Mouse (Mus musculus) neutrophil, adult 5-6 weeks (primary cell): ENCODE data around the gene Spef1. TPM values are rescaled to one million over a fixed set of nuclear protein-coding genes. Genes with fewer than 3 reads are reported as not detected.

Experiments
- ATAC-seq: fragments of 151-379, 151-347 bp; 2 replicates; pipeline ENCODE4 v1.8.0; 2017; ENCODE audit warnings: mild to moderate bottlenecking, moderate TSS enrichment; ENCODE audit not compliant: insufficient number of reproducible peaks, poor library complexity, low FRiP score, severe bottlenecking; ENCODE audit errors: extremely low read depth
- total RNA-seq: library from RNA; stranded (forward); fragments of 200-1000 nt; gene quantifications from 2 replicates; pipeline ENCODE4 v1.2.3, GENCODE M21; 2017

Gene Spef1
- total RNA-seq, 1 experiment from 2014 or later, result 2.0 TPM

GRCm38 (mm10) chr2:131132111-131132888, 54.8 kb downstream of the Spef1 start:
- ATAC-seq, result no peak

- ATAC-seq, result no peak
Observed at GRCm38 (mm10) chr2:131130849-131131248, 56.2 kb downstream of the Spef1 start.

- ATAC-seq, result no peak
Observed at GRCm38 (mm10) chr2:131129836-131130235, 57.2 kb downstream of the Spef1 start.

GRCm38 (mm10) chr2:131128636-131129157, 58.4 kb downstream of the Spef1 start:
- ATAC-seq, result no peak

- no peak for ATAC-seq
Observed at GRCm38 (mm10) chr2:131128211-131128610, 58.9 kb downstream of the Spef1 start.

GRCm38 (mm10) chr2:131127161-131127730, 59.8 kb downstream of the Spef1 start, which contains the start of gene Hspa12b:
Hspa12b (plus strand) TSS chr2:131127280.
- ATAC-seq, result no peak

- no peak for ATAC-seq
Observed at GRCm38 (mm10) chr2:131125964-131126815, 60.9 kb downstream of the Spef1 start.

GRCm38 (mm10) chr2:131125157-131125963, 61.7 kb downstream of the Spef1 start:
- no peak for ATAC-seq

- ATAC-seq, result no peak
Observed at GRCm38 (mm10) chr2:131124166-131124565, 62.9 kb downstream of the Spef1 start.

Other genes with a start within 250 kb of the Spef1 start
- not detected in 2 replicates for gene Gfra4, start 144.2 kb downstream of the Spef1 start, total RNA-seq
- not detected in 2 replicates for gene Adam33, start 123.5 kb downstream of the Spef1 start, total RNA-seq
- 0.47 and 0.49 TPM in 2 replicates for gene Siglec1, start 100.5 kb downstream of the Spef1 start, total RNA-seq
- gene Hspa12b, start 60.0 kb downstream of the Spef1 start, total RNA-seq, result not detected in 2 replicates
- gene Gm11037, start 53.8 kb downstream of the Spef1 start, total RNA-seq, result not detected in 2 replicates
- 10.1 and 11.3 TPM in 2 replicates for gene 1700037H04Rik, start 27.2 kb downstream of the Spef1 start, total RNA-seq
- gene Cenpb, start 7.2 kb downstream of the Spef1 start, total RNA-seq, result 16.3 and 18.0 TPM in 2 replicates
- gene Cdc25b, start 333 bp downstream of the Spef1 start, total RNA-seq, result 111 and 116 TPM in 2 replicates
- 7.7 and 13.3 TPM in 2 replicates for gene Ap5s1, start 19.8 kb upstream of the Spef1 start, total RNA-seq
- gene Mavs, start 46.8 kb upstream of the Spef1 start, total RNA-seq, result 14.4 and 15.3 TPM in 2 replicates
- gene Pank2, start 75.2 kb upstream of the Spef1 start, total RNA-seq, result 54.8 and 58.1 TPM in 2 replicates
- 3.8 and 6.3 TPM in 2 replicates for gene Rnf24, start 165.6 kb upstream of the Spef1 start, total RNA-seq